Mouse (Mus musculus): Measurements from ENCODE around the gene Gsta2.
A peak's percentile ranks its signal among the peaks of the same experiment; 100 is the strongest.
"Not testable (repeated sequence)": the region's sequence is repeated elsewhere in the genome, so short reads cannot be mapped to it uniquely, and the experiment has no call there.

Gsta2 gene

GRCm38 (mm10) chr9:78365850-78366544 lies 10.4 kb upstream of the Gsta2 start:
- no peak for DNase-seq (ENCODE audit: extremely low read depth, low read depth, low spot score)

GRCm38 (mm10) chr9:78364701-78365100 lies 9.1 kb upstream of the Gsta2 start:
- DNase-seq (ENCODE audit: extremely low read depth, low read depth, low spot score), result no peak

GRCm38 (mm10) chr9:78363374-78363773 lies 7.8 kb upstream of the Gsta2 start:
- no peak for DNase-seq (ENCODE audit: extremely low read depth, low read depth, low spot score)

GRCm38 (mm10) chr9:78360484-78360872 lies 4.9 kb upstream of the Gsta2 start:
- DNase-seq (ENCODE audit: extremely low read depth, low read depth, low spot score), result no peak

GRCm38 (mm10) chr9:78359750-78360483 lies 4.3 kb upstream of the Gsta2 start:
- DNase-seq (ENCODE audit: extremely low read depth, low read depth, low spot score), result no peak

- DNase-seq (ENCODE audit: extremely low read depth, low read depth, low spot score), result no peak
Observed at GRCm38 (mm10) chr9:78358053-78358452, 2.5 kb upstream of the Gsta2 start.

GRCm38 (mm10) chr9:78354665-78355578 lies 666 bp downstream of the Gsta2 start:
- no peak for DNase-seq (ENCODE audit: extremely low read depth, low read depth, low spot score)

- no peak for DNase-seq (ENCODE audit: extremely low read depth, low read depth, low spot score)
Observed at GRCm38 (mm10) chr9:78351504-78352220, 3.9 kb downstream of the Gsta2 start.

- DNase-seq (ENCODE audit: extremely low read depth, low read depth, low spot score), result not testable (repeated sequence)
Observed at GRCm38 (mm10) chr9:78350007-78350406, 5.6 kb downstream of the Gsta2 start.

- DNase-seq (ENCODE audit: extremely low read depth, low read depth, low spot score), result not testable (repeated sequence)
Observed at GRCm38 (mm10) chr9:78349141-78349540, 6.4 kb downstream of the Gsta2 start.

GRCm38 (mm10) chr9:78348206-78349004 lies 7.2 kb downstream of the Gsta2 start:
- DNase-seq (ENCODE audit: extremely low read depth, low read depth, low spot score), result not testable (repeated sequence)

- peak; percentile 10 for DNase-seq (ENCODE audit: extremely low read depth, low read depth, low spot score)
Observed at GRCm38 (mm10) chr9:78347004-78347403, 8.6 kb downstream of the Gsta2 start.

- DNase-seq (ENCODE audit: extremely low read depth, low read depth, low spot score), result not testable (repeated sequence)
Observed at GRCm38 (mm10) chr9:78345235-78345634, 10.4 kb downstream of the Gsta2 start.

GRCm38 (mm10) chr9:78343055-78343454 lies 12.5 kb downstream of the Gsta2 start:
- not testable (repeated sequence) for DNase-seq (ENCODE audit: extremely low read depth, low read depth, low spot score)

GRCm38 (mm10) chr9:78342494-78342893 lies 13.1 kb downstream of the Gsta2 start:
- not testable (repeated sequence) for DNase-seq (ENCODE audit: extremely low read depth, low read depth, low spot score)

- not testable (repeated sequence) for DNase-seq (ENCODE audit: extremely low read depth, low read depth, low spot score)
Observed at GRCm38 (mm10) chr9:78340324-78340723, 15.3 kb downstream of the Gsta2 start.

- DNase-seq (ENCODE audit: extremely low read depth, low read depth, low spot score), result not testable (repeated sequence)
Observed at GRCm38 (mm10) chr9:78337050-78337449, 18.5 kb downstream of the Gsta2 start.

GRCm38 (mm10) chr9:78327289-78327688 lies 28.3 kb downstream of the Gsta2 start, which contains the start of gene Omt2b:
TSS of gene Omt2b (plus strand) at chr9:78327589.
- not testable (repeated sequence) for DNase-seq (ENCODE audit: extremely low read depth, low read depth, low spot score)

GRCm38 (mm10) chr9:78319499-78319898 lies 36.1 kb downstream of the Gsta2 start:
- no peak for DNase-seq (ENCODE audit: extremely low read depth, low read depth, low spot score)

- DNase-seq (ENCODE audit: extremely low read depth, low read depth, low spot score), result no peak
Observed at GRCm38 (mm10) chr9:78314696-78315095, 40.9 kb downstream of the Gsta2 start, which contains the start of gene Omt2a. TSS of gene Omt2a (minus strand) at chr9:78314796.
